Mouse (Mus musculus) CD8-positive naive resting alpha-beta T cell, adult 57 days (primary cell): Measurements from ENCODE around the gene Lrrc46. TPM values are rescaled to one million over a fixed set of nuclear protein-coding genes. Genes with fewer than 3 reads are reported as not detected.

ENCODE experiments used
- total RNA-seq: library from RNA; stranded (reverse); gene quantifications from one replicate; pipeline ENCODE4 v1.2.4, GENCODE M21; 2023

Lrrc46 gene
- not detected for total RNA-seq

DNA sequence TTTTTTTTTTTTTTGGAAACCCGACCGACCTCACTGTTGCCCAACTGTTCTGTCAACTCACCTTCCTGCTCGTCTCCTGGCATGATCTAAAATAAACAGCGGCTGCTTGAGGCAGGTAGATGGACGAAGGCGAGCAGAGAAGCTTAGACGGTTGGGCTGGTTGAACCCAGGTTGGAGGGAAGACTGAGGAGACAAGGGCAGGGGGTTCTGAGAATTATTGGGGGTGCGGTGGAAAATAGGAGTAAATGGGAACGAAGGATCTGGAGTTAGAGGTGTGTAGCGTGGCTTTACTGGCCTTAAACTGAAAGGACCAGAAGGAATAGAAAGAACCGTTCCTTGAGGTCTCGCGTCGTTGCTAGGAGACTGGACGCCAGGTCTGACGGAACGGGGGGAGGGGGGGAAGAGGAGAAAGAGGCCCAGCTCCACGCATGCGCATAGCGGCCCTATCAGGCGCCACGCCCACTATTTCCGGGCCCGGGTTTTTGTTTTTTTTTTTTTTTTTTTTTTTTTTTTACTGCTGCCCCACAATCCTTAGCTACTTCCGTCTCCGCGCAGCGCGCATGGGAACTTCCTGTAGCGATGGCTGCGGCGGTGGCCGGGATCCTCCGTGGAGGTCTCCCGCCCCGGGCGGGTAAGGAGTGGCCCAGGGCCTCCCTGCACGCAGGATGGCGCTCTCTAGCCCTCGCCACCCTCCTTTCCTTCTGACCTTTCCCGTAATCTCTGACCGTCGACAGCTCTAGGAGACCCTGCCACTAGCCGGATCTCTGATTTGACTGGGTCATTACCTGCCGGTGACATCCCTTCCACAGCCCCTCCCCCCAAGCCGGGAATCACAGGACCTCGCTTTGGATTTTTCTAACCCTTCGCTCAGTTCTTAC, at the start of gene Lrrc46, which contains the start of gene Mrpl10:
Gene Lrrc46 (minus strand): TSS at position 386 of the 878 bp plus-strand sequence.
Gene Mrpl10 (plus strand): TSS at position 539 of the 878 bp plus-strand sequence.

DNA sequence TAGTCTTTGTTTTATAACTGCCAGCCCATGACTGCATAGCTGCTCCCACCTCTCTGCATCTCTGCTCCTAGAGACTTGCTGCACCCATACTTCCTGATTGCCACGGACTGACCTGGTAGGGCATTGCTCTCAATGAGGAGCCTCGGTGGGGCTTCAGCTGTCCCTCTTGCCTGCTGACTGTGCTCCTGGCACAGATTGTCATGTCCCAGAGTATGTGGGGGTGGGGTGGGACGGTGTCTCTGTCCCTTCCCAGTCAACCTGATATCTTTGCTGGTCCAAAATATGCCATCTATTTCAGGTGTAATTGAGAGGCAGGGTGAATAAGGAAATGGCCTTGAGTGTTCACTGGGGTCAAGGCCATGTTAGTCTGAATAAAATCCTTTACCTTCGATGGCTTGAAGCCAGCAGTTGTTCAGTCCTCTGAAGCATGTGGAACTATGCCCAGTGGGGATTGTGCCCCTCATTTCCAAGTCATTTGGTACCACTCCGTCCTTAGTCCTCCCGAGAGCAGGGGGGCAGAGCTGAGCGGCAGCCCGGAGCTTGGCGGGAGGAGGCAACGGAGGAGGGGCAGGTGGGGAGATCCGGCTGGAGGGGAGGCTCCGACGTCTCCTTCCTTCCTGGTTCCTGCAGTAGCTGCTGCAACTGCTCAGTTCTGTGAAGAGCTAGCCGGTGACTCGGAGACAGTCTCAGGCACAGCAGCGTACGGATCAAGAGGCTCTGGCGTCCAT, 9.2 kb upstream of the Lrrc46 start, which contains the start of gene Osbpl7:
Gene Osbpl7 (plus strand): TSS at position 413 of the 728 bp plus-strand sequence.

DNA sequence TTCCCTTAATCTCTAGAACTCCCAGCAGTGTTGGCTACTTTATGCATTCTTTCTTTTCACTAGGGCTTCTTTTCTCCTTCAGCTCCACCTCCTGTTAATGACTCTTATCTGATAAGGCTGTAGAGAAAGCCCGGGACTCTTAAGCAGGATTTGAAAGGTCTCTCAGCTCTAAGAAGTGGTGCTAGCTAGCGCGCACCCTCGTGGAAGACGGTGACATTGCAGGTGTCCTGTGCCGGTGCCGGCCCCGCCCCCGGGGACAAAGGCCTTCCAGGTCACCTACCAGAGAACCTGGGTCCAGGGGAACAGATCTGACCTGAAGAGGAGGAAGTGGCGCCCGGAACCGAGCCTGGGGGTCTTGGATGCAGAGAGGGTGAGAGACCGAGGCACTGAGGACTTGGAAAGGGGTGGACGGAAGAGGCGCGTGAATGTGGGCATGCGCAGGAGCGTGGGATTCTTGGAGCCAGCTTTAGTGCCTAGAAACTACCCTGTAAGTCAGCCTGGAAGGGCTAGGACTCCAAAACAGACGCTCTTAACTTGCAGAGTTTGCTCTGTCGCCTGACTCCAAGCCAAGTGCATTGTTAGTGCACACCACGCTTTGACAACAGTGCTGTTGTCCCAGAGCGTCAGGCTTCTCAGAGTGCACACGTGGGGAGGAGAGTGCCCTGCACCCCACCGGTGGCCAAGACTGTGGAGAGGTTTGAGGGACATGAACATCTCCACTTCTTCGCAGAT, 11.4 kb downstream of the Lrrc46 start, which contains the start of gene Scrn2:
Gene Scrn2 (plus strand): TSS at position 253 of the 732 bp plus-strand sequence.

DNA sequence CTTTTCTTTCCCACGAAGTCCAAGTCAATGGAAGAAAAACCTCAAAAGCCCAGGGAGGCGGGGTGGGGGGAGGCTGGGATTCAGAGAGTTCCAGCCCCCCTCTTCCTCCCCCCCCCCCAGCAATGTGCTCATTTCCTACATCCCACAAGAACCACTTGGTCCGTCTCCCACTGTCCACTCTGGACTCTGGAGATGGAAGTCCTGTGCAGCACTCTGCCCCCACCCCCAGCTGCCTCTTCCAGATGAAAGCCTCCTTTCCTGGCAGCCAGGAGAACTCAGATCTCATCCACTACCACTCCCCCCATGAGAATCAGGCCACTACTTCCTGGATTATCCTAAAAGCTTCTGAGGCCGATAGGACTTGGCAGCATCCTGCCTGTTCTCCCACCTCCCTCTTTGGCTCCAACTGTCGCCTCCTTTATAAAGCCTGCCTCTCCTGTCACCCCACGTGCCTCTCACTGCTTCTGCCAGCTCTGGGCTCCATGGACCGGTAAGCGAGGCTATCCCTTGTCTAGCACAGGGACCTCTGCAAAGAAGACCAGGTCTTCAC, 28.0 kb downstream of the Lrrc46 start, which contains the start of gene Sp6:
Gene Sp6 (plus strand): TSS at position 274 of the 550 bp plus-strand sequence.

Other genes starting within 250 kb of the Lrrc46 start
- gene Nfe2l1, start 211.4 kb downstream of the Lrrc46 start, total RNA-seq: 58.0 TPM
- gene Copz2, start 191.5 kb downstream of the Lrrc46 start, total RNA-seq: 1.0 TPM
- gene Cdk5rap3, start 124.9 kb downstream of the Lrrc46 start, total RNA-seq: 40.0 TPM
- gene Prr15l, start 113.3 kb downstream of the Lrrc46 start, total RNA-seq: not detected
- 24.1 TPM for gene Pnpo, start 97.4 kb downstream of the Lrrc46 start, total RNA-seq
- gene Sp2, start 58.4 kb downstream of the Lrrc46 start, total RNA-seq: 59.5 TPM
- 0.73 TPM for gene Sp6, start 28.0 kb downstream of the Lrrc46 start, total RNA-seq
- 5.8 TPM for gene Scrn2, start 11.5 kb downstream of the Lrrc46 start, total RNA-seq
- 44.2 TPM for gene Mrpl10, start 153 bp upstream of the Lrrc46 start, total RNA-seq
- 34.8 TPM for gene Osbpl7, start 9.2 kb upstream of the Lrrc46 start, total RNA-seq
- 2.4 TPM for gene Tbx21, start 73.9 kb upstream of the Lrrc46 start, total RNA-seq
- 0.89 TPM for gene Tbkbp1, start 110.1 kb upstream of the Lrrc46 start, total RNA-seq
- gene Kpnb1, start 146.5 kb upstream of the Lrrc46 start, total RNA-seq: 140 TPM
- gene Npepps, start 239.2 kb upstream of the Lrrc46 start, total RNA-seq: 77.5 TPM